ENCODE assay signal across 10 mouse cellular contexts in the genomic region with DNA sequence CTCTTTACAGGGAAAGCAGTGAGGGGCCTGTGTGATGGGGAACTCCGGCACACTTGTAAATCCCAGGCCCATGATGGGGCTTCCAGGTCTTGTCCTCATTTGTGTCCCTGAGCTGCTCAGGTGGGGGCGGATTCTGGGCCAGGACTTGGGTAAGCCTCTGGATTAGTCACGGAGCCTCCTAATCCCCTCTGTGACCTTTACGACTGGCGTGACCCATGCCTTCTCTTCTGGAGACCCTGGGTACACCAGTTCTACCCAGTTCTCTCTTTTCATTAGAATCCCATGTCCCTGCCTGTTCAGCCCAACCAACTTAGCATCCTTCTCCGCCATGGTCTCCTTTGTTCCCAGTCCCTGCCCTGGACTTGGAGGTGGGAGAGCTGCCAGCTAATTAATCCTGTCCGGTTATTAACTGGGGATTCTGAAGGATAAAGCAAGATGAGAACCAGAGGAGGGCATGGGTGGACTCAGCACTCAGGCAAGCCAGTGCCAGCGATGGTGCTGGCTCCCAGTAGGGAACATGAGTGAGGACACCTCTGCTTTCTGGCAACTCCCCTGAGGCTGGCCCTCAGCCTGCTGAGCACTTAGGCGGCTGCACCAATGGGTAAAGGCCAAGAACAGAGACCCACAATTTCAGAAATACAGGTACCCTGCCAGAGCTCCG. TPM values are rescaled to one million over a fixed set of nuclear protein-coding genes. Genes with fewer than 3 reads are reported as not detected.
A peak's percentile ranks its signal among the peaks of the same experiment; 100 is the strongest.
DNase-seq lines count a peak whose midpoint lies in the region; ATAC-seq and TF ChIP-seq lines count a peak whose summit lies in the region.
"Had no signal": no experiment of that assay in that cellular context is flagged by ENCODE, and none has a peak within 500 bp of the region (broad histone marks: within the 10 kb centered on the region; RNA-seq: fewer than 3 reads in every experiment).

No protein-coding gene starts in this region.

- intact Hi-C loops in heart, postnatal 36 days (cut with DNase I): loop anchor here (2.0 kb wide), 1 partner anchor 13 kb away; no protein-coding TSS in a partner anchor

- no peaks in the 10 kb centered on the region for H3K9me3 ChIP-seq in heart, embryonic 10.5 days
- H3K9me3 ChIP-seq in ES-E14 (ENCODE audit: control insufficient read depth, insufficient read depth, low read depth, low read length): no peaks in the 10 kb centered on the region
- no peaks in the 10 kb centered on the region for H3K9me3 ChIP-seq in forebrain, embryonic 13.5 days (replicated peaks)
- no peaks in the 10 kb centered on the region for H3K9me3 ChIP-seq in liver, embryonic 14.5 days (ENCODE audit: control insufficient read depth, low read length)

- no peak for TF ChIP-seq CTCF in liver, embryonic 14.5 days (IDR thresholded peaks at IDR 0.05; ENCODE audit: low read depth)

- peak overlapping the region; percentile 61 for H3K4me2 ChIP-seq in forebrain, embryonic 13.5 days
- peak overlapping the region; percentile 70 for H3K4me2 ChIP-seq in liver, embryonic 14.5 days (ENCODE audit: low read depth)

- peaks cover 32% of the 10 kb centered on the region for H3K4me1 ChIP-seq in heart, embryonic 10.5 days
- peaks cover 2 to 10% of the 10 kb centered on the region in 2 experiments; a peak in 1 of 4 replicates for H3K4me1 ChIP-seq in ES-E14 (ENCODE audit: control insufficient read depth in 2 of 2, insufficient read depth in 2 of 2, low read length in 2 of 2, poor library complexity in 1 of 2)
- peaks cover 33% of the 10 kb centered on the region for H3K4me1 ChIP-seq in forebrain, embryonic 13.5 days
- H3K4me1 ChIP-seq in liver, embryonic 14.5 days (replicated peaks; ENCODE audit: control insufficient read depth in 2 of 2, insufficient read depth in 2 of 2, low read length in 1 of 2): peaks cover 0 to 12% of the 10 kb centered on the region in 2 experiments; a peak in 3 of 4 replicates

- peak; percentile 73 for DNase-seq in heart, embryonic 10.5 days (ENCODE audit: low spot score)
- no peak for DNase-seq in heart, postnatal 36 days
- DNase-seq in ES-E14 (ENCODE audit: low read depth, low spot score): no peak
- DNase-seq in liver, embryonic 14.5 days (ENCODE audit: low read depth in 3 of 3, low spot score in 3 of 3): no peak
- no peak for DNase-seq in thymus, postnatal 36 days
- DNase-seq in urinary bladder, adult 18-20 months (ENCODE audit: low spot score in 2 of 2): no peak

- H3K9ac ChIP-seq in ES-E14 (ENCODE audit: insufficient read depth, low read depth, low read length, poor library complexity, severe bottlenecking): peak overlapping the region; percentile 13; the same call in 1 of the 2 replicates
- H3K9ac ChIP-seq in forebrain, embryonic 13.5 days: peak overlapping the region; percentile 40; the same call in 1 of the 2 replicates
- no peak overlapping the region for H3K9ac ChIP-seq in liver, embryonic 14.5 days (replicated peaks)

- ATAC-seq in forebrain, embryonic 13.5 days: no peak
- no peak for ATAC-seq in liver, embryonic 14.5 days (ENCODE audit: insufficient read depth)
- ATAC-seq in frontal cortex, adult (ENCODE audit: low TSS enrichment): no peak

- no peak overlapping the region for H3K4me3 ChIP-seq in heart, embryonic 10.5 days
- no peak overlapping the region for H3K4me3 ChIP-seq in ES-E14 (ENCODE audit: insufficient read depth in 1 of 2, low read depth in 1 of 2, low read length in 2 of 2, poor library complexity in 1 of 2, severe bottlenecking in 1 of 2)
- H3K4me3 ChIP-seq in forebrain, embryonic 13.5 days: no peak overlapping the region
- no peak overlapping the region for H3K4me3 ChIP-seq in liver, embryonic 14.5 days (ENCODE audit: insufficient read depth in 1 of 2, low read depth in 2 of 2, low read length in 2 of 2)

- peaks cover 26% of the 10 kb centered on the region for H3K36me3 ChIP-seq in heart, embryonic 10.5 days
- H3K36me3 ChIP-seq in ES-E14 (ENCODE audit: control insufficient read depth, insufficient read depth, low read length, poor library complexity, severe bottlenecking): peaks cover 23% of the 10 kb centered on the region
- H3K36me3 ChIP-seq in forebrain, embryonic 13.5 days (ENCODE audit: poor library complexity, severe bottlenecking): peaks cover 25% of the 10 kb centered on the region
- H3K36me3 ChIP-seq in liver, embryonic 14.5 days (replicated peaks; ENCODE audit: control insufficient read depth, insufficient read depth, low read depth): peaks cover 21% of the 10 kb centered on the region

- WGBS in heart, embryonic 10.5 days: 65% methylated on average over 10 of the region's 10 CpGs
- WGBS in forebrain, embryonic 13.5 days: 11% methylated on average over 10 of the region's 10 CpGs
- WGBS in liver, embryonic 14.5 days (ENCODE audit: insufficient replicate concordance): 73% methylated on average over 10 of the region's 10 CpGs

- H3K27ac ChIP-seq in heart, embryonic 10.5 days: no peak overlapping the region
- no peak overlapping the region for H3K27ac ChIP-seq in ES-E14 (ENCODE audit: insufficient read depth, low read depth, low read length, poor library complexity, severe bottlenecking)
- H3K27ac ChIP-seq in forebrain, embryonic 13.5 days: peak overlapping the region; percentile 61
- H3K27ac ChIP-seq in liver, embryonic 14.5 days: no peak overlapping the region
- H3K27ac ChIP-seq: kidney, postnatal 0 days had no signal

- TF ChIP-seq EP300 in liver, embryonic 14.5 days (IDR thresholded peaks at IDR 0.05; ENCODE audit: low read depth): no peak

- in situ Hi-C loops in ES-E14 (cut with MboI; ENCODE audit: low sequenced_read_pairs in 2 of 2, unreplicated experiment in 2 of 2): no loop called here

- peaks cover 26% of the 10 kb centered on the region for H3K27me3 ChIP-seq in heart, embryonic 10.5 days (ENCODE audit: insufficient read depth, poor library complexity, severe bottlenecking)
- peaks cover 10% of the 10 kb centered on the region for H3K27me3 ChIP-seq in forebrain, embryonic 13.5 days
- no peaks in the 10 kb centered on the region for H3K27me3 ChIP-seq in liver, embryonic 14.5 days (ENCODE audit: control insufficient read depth, insufficient read depth, low read length)
- H3K27me3 ChIP-seq: CH12.LX had no signal

TF ChIP-seq in ES-E14, 5 proteins besides CTCF, POLR2A, EP300 and RAD21:
- no peak for TF ChIP-seq CHD2 (IDR thresholded peaks at IDR 0.05; ENCODE audit: low read depth, low read length)

RNA-seq across cellular contexts. Expression of a gene that starts 1.1 kb away (rescaled TPM):
- polyA plus RNA-seq in heart, embryonic 10.5 days (2016; fragmentation: Nextera tagmentation; extraction: Ambion mirVana): 99.1 and 124 TPM in 2 replicates
- total RNA-seq in heart, postnatal 36 days (2021): 10 to 100 TPM; 67.2 to 73.0 TPM
- total RNA-seq in ES-E14 (2012; rRNA removed): 96.2 and 113 TPM in 2 replicates
- polyA plus RNA-seq in forebrain, embryonic 13.5 days (2015; fragmentation: Nextera tagmentation; extraction: Ambion mirVana): 314 and 335 TPM in 2 replicates
- polyA plus RNA-seq in liver, embryonic 14.5 days (2012; rRNA removed): 14.5 and 19.4 TPM in 2 replicates
- polyA plus RNA-seq in liver, embryonic 14.5 days (2014; fragmentation: Nextera tagmentation; extraction: Ambion mirVana): 23.0 and 26.5 TPM in 2 replicates

RNA-seq across cellular contexts. Expression of a gene that starts 9.1 kb away (rescaled TPM):
- 0.90 and 1.4 TPM in 2 replicates for polyA plus RNA-seq in heart, embryonic 10.5 days (2016; fragmentation: Nextera tagmentation; extraction: Ambion mirVana)
- under 1 TPM; 0.67 to 0.98 TPM for total RNA-seq in heart, postnatal 36 days (2021)
- total RNA-seq in ES-E14 (2012; rRNA removed): 1.6 and 2.6 TPM in 2 replicates
- polyA plus RNA-seq in forebrain, embryonic 13.5 days (2015; fragmentation: Nextera tagmentation; extraction: Ambion mirVana): 0.45 and 0.49 TPM in 2 replicates
- 0.06 and 0.11 TPM in 2 replicates for polyA plus RNA-seq in liver, embryonic 14.5 days (2012; rRNA removed)
- polyA plus RNA-seq in liver, embryonic 14.5 days (2014; fragmentation: Nextera tagmentation; extraction: Ambion mirVana): 0.06 and 0.19 TPM in 2 replicates

RNA-seq across cellular contexts. Expression of a gene that starts 15.3 kb away (rescaled TPM):
- polyA plus RNA-seq in heart, embryonic 10.5 days (2016; fragmentation: Nextera tagmentation; extraction: Ambion mirVana): 69.8 and 97.9 TPM in 2 replicates
- 10 to 100 TPM; 11.5 to 11.6 TPM for total RNA-seq in heart, postnatal 36 days (2021)
- 93.4 and 107 TPM in 2 replicates for total RNA-seq in ES-E14 (2012; rRNA removed)
- 49.2 and 53.6 TPM in 2 replicates for polyA plus RNA-seq in forebrain, embryonic 13.5 days (2015; fragmentation: Nextera tagmentation; extraction: Ambion mirVana)
- 11.2 and 12.8 TPM in 2 replicates for polyA plus RNA-seq in liver, embryonic 14.5 days (2012; rRNA removed)
- polyA plus RNA-seq in liver, embryonic 14.5 days (2014; fragmentation: Nextera tagmentation; extraction: Ambion mirVana): 23.0 and 23.7 TPM in 2 replicates

RNA-seq across cellular contexts. Expression of a gene that starts 31.0 kb away (rescaled TPM):
- polyA plus RNA-seq in heart, embryonic 10.5 days (2016; fragmentation: Nextera tagmentation; extraction: Ambion mirVana): 0.46 and 0.79 TPM in 2 replicates
- not detected for total RNA-seq in heart, postnatal 36 days (2021)
- total RNA-seq in ES-E14 (2012; rRNA removed): 1.6 and 2.1 TPM in 2 replicates
- 4.1 and 4.4 TPM in 2 replicates for polyA plus RNA-seq in forebrain, embryonic 13.5 days (2015; fragmentation: Nextera tagmentation; extraction: Ambion mirVana)
- 0.06 and 0.35 TPM in 2 replicates for polyA plus RNA-seq in liver, embryonic 14.5 days (2012; rRNA removed)
- polyA plus RNA-seq in liver, embryonic 14.5 days (2014; fragmentation: Nextera tagmentation; extraction: Ambion mirVana): 0.15 and 0.43 TPM in 2 replicates

RNA-seq across cellular contexts. Expression of a gene that starts 31.9 kb away (rescaled TPM):
- 0.57 and 1.8 TPM in 2 replicates for polyA plus RNA-seq in heart, embryonic 10.5 days (2016; fragmentation: Nextera tagmentation; extraction: Ambion mirVana)
- under 1 TPM; 0.14 TPM for total RNA-seq in heart, postnatal 36 days (2021)
- 7.2 and 9.5 TPM in 2 replicates for total RNA-seq in ES-E14 (2012; rRNA removed)
- 12.4 and 13.1 TPM in 2 replicates for polyA plus RNA-seq in forebrain, embryonic 13.5 days (2015; fragmentation: Nextera tagmentation; extraction: Ambion mirVana)
- 0.18 and 0.48 TPM in 2 replicates for polyA plus RNA-seq in liver, embryonic 14.5 days (2012; rRNA removed)
- not detected in 2 replicates for polyA plus RNA-seq in liver, embryonic 14.5 days (2014; fragmentation: Nextera tagmentation; extraction: Ambion mirVana)
